Mouse (Mus musculus): ENCODE data around the gene Ccin.

GRCm38 (mm10) chr4:44016791-44017190 lies 33.5 kb downstream of the Ccin start:
- no peak for TF ChIP-seq CTCF (IDR thresholded peaks at IDR 0.05; ENCODE audit: control insufficient read depth, insufficient read depth, insufficient replicate concordance, low read depth, low read length)
- TF ChIP-seq POLR2A (IDR thresholded peaks at IDR 0.05; ENCODE audit: control insufficient read depth, low read depth, low read length) = no peak
